Mouse (Mus musculus) heart, embryonic 10.5 days (tissue): ENCODE results near the gene D930007J09Rik. TPM values are rescaled to one million over a fixed set of nuclear protein-coding genes. Genes with fewer than 3 reads are reported as not detected.

Experiments used
- DNase-seq: peaks from one replicate; pipeline ENCODE4 v3.0.0-alpha.2; 2017; ENCODE audit warnings: low spot score
- H3K27ac ChIP-seq: fragments of 300-500 bp; sonication (generic); 2 replicates; pipeline ENCODE4 v1.5.1; 2016; ENCODE audit warnings: mild to moderate bottlenecking
- H3K27me3 ChIP-seq: fragments of 300-500 bp; sonication (generic); 2 replicates; pipeline ENCODE4 v1.6.1; 2016; ENCODE audit warnings: mild to moderate bottlenecking; ENCODE audit not compliant: poor library complexity, insufficient read depth, severe bottlenecking
- H3K36me3 ChIP-seq: fragments of 300-500 bp; sonication (generic); 2 replicates; pipeline ENCODE4 v1.6.1; 2016; ENCODE audit warnings: mild to moderate bottlenecking, moderate library complexity
- H3K4me1 ChIP-seq: fragments of 300-500 bp; sonication (generic); 2 replicates; pipeline ENCODE4 v1.6.1; 2016; ENCODE audit warnings: mild to moderate bottlenecking
- H3K4me3 ChIP-seq: fragments of 300-500 bp; sonication (generic); 2 replicates; pipeline ENCODE4 v1.5.1; 2016; ENCODE audit warnings: mild to moderate bottlenecking, moderate library complexity
- H3K9me3 ChIP-seq: fragments of 300-500 bp; sonication (generic); 2 replicates; pipeline ENCODE4 v1.6.1; 2016; ENCODE audit warnings: mild to moderate bottlenecking, moderate library complexity
- WGBS: fragments of 180-500 bp; shearing (Covaris S2); methylation state at CpG from one replicate; pipeline ENCODE4 v1.1.7; 2016; 5-methylcytosine and 5-hydroxymethylcytosine counted together
- polyA plus RNA-seq: library from polyadenylated mRNA; unstranded; fragments of >200 nt; fragmentation: Nextera tagmentation; extraction: Ambion mirVana; gene quantifications from 2 replicates; pipeline ENCODE4 v1.2.1, GENCODE M21; 2016

D930007J09Rik gene
- polyA plus RNA-seq, 1 experiment from 2014 or later, result not detected

DNA sequence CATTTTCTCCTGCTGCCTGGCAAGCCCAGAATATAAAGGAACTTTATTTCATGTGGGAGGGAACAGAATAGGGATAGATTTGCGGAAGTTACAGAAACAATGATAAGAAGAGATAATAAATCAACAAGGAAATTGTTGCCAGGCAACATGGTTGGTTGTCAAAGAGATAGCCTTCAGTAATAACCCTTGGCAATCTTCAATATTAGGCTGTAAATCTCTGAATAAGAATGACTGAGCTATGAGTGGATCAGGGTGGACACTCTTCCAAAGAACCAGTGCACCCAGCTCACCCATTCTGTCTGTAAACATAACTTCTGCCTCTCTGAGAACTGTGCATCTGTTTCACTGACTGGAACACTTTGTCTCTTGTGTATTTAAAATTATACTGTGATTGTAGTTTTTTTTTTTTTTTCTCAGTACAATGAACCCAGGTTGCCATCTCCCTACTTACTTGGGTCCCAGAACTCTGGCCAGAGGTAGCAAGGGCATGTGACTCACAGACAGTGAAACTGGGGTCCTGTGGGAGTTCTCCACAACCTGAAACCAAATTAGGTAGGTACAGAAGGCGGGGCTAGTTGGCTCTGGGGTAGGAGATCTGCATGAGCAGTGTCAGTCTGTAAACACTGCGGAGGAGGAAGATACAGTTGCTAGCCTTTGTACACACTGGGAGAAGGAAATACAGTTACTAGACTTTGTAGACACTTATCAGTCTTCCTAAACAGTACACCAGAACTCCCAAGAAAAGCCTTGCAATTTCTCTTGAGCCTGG is 29.0 kb upstream of the D930007J09Rik start:
- 75% methylated on average over 3 of the region's 3 CpGs for WGBS
- Histone ChIP-seq H3K9me3 (no peaks in the 10 kb centered on the region), H3K36me3 (no peaks in the 10 kb centered on the region), H3K4me1 (no peaks in the 10 kb centered on the region), H3K27me3 (no peaks in the 10 kb centered on the region), H3K27ac (no peak overlapping the region), H3K4me3 (no peak overlapping the region)
- no peak for DNase-seq

GRCm38 (mm10) chr13:32828886-32829285 is 26.2 kb upstream of the D930007J09Rik start:
- Histone ChIP-seq H3K27ac (no peak overlapping the region), H3K9me3 (no peaks in the 10 kb centered on the region), H3K4me1 (no peaks in the 10 kb centered on the region), H3K4me3 (no peak overlapping the region), H3K36me3 (no peaks in the 10 kb centered on the region), H3K27me3 (no peaks in the 10 kb centered on the region)
- no peak for DNase-seq
- WGBS, result 63% methylated on average over 4 of the region's 4 CpGs

- Histone ChIP-seq H3K36me3 (no peaks in the 10 kb centered on the region), H3K4me3 (no peak overlapping the region), H3K27me3 (no peaks in the 10 kb centered on the region), H3K4me1 (no peaks in the 10 kb centered on the region), H3K9me3 (no peaks in the 10 kb centered on the region), H3K27ac (no peak overlapping the region)
- DNase-seq, result no peak
- WGBS, result 58% methylated on average over 4 of the region's 4 CpGs
Observed at GRCm38 (mm10) chr13:32827951-32828350, 25.3 kb upstream of the D930007J09Rik start.

- Histone ChIP-seq H3K4me3 (no peak overlapping the region), H3K27me3 (no peaks in the 10 kb centered on the region), H3K27ac (no peak overlapping the region), H3K4me1 (no peaks in the 10 kb centered on the region), H3K9me3 (no peaks in the 10 kb centered on the region), H3K36me3 (0 out of 2 replicates have a peak, but pooled peaks cover 4% of the 10 kb centered on the region)
- 72% methylated on average over 3 of the region's 3 CpGs for WGBS
- no peak for DNase-seq
Observed at GRCm38 (mm10) chr13:32827111-32827822, 24.6 kb upstream of the D930007J09Rik start.

- Histone ChIP-seq H3K9me3 (no peaks in the 10 kb centered on the region), H3K27ac (no peak overlapping the region), H3K4me3 (no peak overlapping the region), H3K4me1 (no peaks in the 10 kb centered on the region), H3K36me3 (peaks cover 19% of the 10 kb centered on the region), H3K27me3 (no peaks in the 10 kb centered on the region)
- 89% methylated on average over 8 of the region's 8 CpGs for WGBS
- DNase-seq, result no peak
Observed at GRCm38 (mm10) chr13:32825546-32825945, 22.9 kb upstream of the D930007J09Rik start.

DNA sequence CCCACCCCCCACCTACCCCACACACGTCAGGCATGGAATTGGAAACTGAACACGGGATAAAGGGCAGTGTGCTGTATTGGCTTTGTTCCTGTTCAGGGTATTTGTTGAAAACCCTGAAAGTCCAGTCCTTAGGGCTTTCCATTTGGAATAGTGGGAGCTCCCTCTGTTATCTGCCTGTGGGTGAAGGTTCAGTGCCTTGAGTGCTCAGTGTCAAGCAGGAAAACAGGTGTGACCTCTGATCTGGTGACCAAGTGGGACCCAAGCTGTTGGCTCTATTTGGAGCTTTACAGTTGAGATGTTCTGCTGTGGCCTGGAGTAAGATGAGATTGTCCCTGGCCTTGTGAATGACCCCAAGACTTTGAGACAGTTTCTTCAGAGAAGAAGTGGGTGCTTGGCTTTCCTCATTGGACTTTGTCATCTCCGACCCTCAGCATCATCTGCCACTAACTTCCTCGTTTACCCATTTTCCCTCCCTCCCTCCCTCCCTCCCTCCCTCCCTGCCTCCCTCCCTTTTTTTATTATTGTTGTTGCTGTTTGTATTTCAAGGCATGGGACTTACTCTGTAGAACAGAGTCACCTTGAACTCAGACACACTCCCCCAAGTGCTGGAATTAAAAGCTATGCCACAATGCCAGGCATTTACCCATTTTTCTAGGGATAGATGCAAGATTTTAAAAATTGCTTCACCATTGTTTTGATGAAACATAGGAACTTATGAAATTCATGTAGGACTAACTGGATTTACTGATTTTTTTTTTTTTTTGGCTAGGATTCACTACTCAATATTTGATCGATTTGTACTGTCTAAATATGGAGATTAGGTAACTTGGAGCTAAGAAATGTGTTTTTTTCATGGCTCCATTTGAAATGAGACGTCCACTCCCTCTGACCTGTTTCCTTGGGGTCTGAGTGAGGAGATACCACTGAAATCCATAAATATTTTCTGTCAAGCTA is 22.0 kb upstream of the D930007J09Rik start:
- Histone ChIP-seq H3K9me3 (no peaks in the 10 kb centered on the region), H3K36me3 (peaks cover 28% of the 10 kb centered on the region), H3K4me3 (no peak overlapping the region), H3K27me3 (no peaks in the 10 kb centered on the region), H3K4me1 (no peaks in the 10 kb centered on the region), H3K27ac (no peak overlapping the region)
- DNase-seq, result no peak
- 87% methylated on average over 6 of the region's 6 CpGs for WGBS

DNA sequence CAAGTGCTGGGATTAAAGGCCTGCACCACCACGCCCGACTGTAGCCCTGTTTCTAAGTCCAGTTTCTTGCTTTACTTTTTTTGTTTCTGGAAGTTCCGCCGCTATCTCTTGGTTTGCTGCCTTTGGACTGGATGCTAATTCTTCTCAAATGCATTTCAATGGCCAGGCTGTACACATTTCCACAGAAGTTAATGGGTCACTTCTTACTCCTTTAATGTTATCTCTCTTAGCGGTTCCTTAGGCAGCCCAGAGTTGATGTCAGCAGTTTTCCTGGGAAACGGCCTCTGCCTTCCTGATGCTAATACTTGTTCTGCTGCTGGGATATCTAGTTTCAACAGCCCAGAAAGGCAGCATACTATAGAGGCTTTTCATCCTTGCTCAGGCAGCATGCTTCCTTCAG is 20.5 kb upstream of the D930007J09Rik start:
- Histone ChIP-seq H3K4me3 (no peak overlapping the region), H3K27me3 (no peaks in the 10 kb centered on the region), H3K27ac (no peak overlapping the region), H3K36me3 (peaks cover 41% of the 10 kb centered on the region), H3K4me1 (no peaks in the 10 kb centered on the region), H3K9me3 (no peaks in the 10 kb centered on the region)
- WGBS, result 80% methylated on average over 6 of the region's 6 CpGs
- DNase-seq, result no peak

DNA sequence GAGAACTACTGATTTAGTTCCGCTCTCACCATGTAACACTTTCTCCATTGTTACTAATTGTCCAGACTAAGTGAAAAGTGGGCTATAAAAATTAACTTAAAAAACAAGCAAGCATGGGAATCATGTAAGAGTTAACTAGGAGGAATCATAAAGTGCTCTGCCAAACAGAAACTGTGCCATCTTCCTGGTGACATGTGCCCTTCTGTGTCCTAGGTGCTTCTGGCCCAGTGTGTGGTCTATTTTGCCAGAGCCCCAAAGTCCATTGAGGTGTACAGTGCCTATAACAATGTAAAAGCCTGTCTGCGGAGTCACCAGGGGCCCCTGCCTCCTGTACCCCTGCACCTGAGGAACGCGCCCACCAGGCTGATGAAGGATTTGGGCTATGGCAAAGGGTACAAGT is 19.0 kb upstream of the D930007J09Rik start:
- peaks cover 51% of the 10 kb centered on the region for H3K36me3 ChIP-seq

GRCm38 (mm10) chr13:32819926-32820325 is 17.3 kb upstream of the D930007J09Rik start:
- H3K9me3 ChIP-seq, result no peaks in the 10 kb centered on the region
- no peaks in the 10 kb centered on the region for H3K27me3 ChIP-seq
- peak; percentile 56 for DNase-seq
- peaks cover 57% of the 10 kb centered on the region for H3K36me3 ChIP-seq
- H3K4me3 ChIP-seq, result no peak overlapping the region
- 90% methylated on average over 5 of the region's 5 CpGs for WGBS
- no peaks in the 10 kb centered on the region for H3K4me1 ChIP-seq
- H3K27ac ChIP-seq, result no peak overlapping the region

More for the DNA sequence above, 19.0 kb upstream of the D930007J09Rik start:
- WGBS, result 95% methylated on average over 4 of the region's 4 CpGs
- H3K27ac ChIP-seq, result no peak overlapping the region
- no peak overlapping the region for H3K4me3 ChIP-seq
- no peaks in the 10 kb centered on the region for H3K4me1 ChIP-seq
- H3K9me3 ChIP-seq, result no peaks in the 10 kb centered on the region
- no peak for DNase-seq
- no peaks in the 10 kb centered on the region for H3K27me3 ChIP-seq

DNA sequence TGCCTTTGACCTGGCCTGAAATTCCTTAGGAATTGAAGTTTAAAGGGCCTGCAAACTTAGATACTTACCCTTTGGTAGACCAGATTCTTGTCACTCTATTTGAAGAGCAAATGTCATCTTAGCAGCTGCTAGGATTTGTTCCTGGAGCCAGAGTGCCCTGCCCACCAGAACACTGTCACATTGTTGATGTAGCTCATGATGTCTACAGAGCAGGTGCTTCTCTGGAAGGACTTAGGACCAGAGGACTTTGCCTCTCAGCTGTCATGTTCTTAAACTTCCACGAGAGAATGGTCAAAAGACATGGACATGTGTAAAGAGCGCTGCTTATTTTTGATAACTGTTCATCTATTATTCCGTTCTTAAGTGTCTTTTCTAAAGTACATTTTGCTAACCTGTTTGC is 16.6 kb upstream of the D930007J09Rik start:
- H3K36me3 ChIP-seq, result peaks cover 60% of the 10 kb centered on the region
- 94% methylated on average over 3 of the region's 3 CpGs for WGBS

DNA sequence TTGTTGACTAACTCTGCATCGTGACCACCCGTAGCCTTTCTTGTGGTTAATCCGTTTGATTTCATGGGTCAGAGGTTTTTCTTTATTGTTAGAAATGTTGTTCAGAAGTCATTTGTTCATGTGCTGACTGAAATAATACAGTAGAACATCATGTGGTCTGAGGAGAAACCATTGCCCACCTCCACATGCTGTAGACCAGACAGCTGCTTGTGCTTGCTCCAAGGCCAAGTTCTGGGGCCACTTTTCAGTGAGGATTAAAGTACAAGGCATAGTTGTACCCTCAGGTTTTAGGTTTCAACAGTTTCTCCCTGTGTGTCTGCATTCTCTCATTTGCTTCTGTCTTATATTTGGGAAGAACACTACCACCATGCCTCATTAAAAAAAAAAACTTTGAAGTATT is 5.0 kb upstream of the D930007J09Rik start:
- Histone ChIP-seq H3K4me1 (peaks cover 25% of the 10 kb centered on the region), H3K4me3 (no peak overlapping the region), H3K36me3 (peaks cover 41% of the 10 kb centered on the region), H3K27ac (no peak overlapping the region), H3K9me3 (no peaks in the 10 kb centered on the region), H3K27me3 (no peaks in the 10 kb centered on the region)
- DNase-seq, result no peak
- 94% methylated on average over 3 of the region's 3 CpGs for WGBS

More for the DNA sequence above, 16.6 kb upstream of the D930007J09Rik start:
- H3K4me3 ChIP-seq, result no peak overlapping the region
- no peak overlapping the region for H3K27ac ChIP-seq
- no peaks in the 10 kb centered on the region for H3K4me1 ChIP-seq
- no peaks in the 10 kb centered on the region for H3K27me3 ChIP-seq
- no peak for DNase-seq
- H3K9me3 ChIP-seq, result no peaks in the 10 kb centered on the region

DNA sequence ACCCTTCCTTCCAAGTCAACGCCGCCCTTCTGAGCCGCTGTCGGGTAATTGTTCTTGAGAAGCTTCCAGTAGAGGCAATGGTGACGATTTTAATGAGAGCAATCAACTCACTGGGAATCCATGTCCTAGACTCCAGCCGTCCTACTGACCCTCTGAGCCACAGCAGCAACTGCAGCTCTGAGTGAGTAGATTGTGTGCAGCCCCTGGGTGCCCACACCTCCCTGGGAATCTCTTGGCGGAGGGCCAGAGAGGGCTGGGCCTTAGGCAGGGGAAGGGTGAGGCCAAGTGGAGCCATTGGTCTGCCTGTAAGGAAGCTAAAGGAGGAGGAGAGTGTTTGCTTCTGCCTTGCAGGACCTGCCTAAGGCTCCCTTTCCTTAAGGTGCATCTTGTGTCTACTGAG is 4.2 kb upstream of the D930007J09Rik start:
- no peak overlapping the region for H3K27ac ChIP-seq
- H3K4me1 ChIP-seq, result peaks cover 24% of the 10 kb centered on the region
- H3K36me3 ChIP-seq, result peaks cover 41% of the 10 kb centered on the region
- DNase-seq, result peak; percentile 77
- no peaks in the 10 kb centered on the region for H3K27me3 ChIP-seq
- no peak overlapping the region for H3K4me3 ChIP-seq
- WGBS, result 81% methylated on average over 7 of the region's 7 CpGs
- no peaks in the 10 kb centered on the region for H3K9me3 ChIP-seq
